Mouse (Mus musculus): Measurements from ENCODE around the gene Tmem203. TPM values are rescaled to one million over a fixed set of nuclear protein-coding genes. Genes with fewer than 3 reads are reported as not detected.
"Not testable (repeated sequence)": the region's sequence is repeated elsewhere in the genome, so short reads cannot be mapped to it uniquely, and the experiment has no call there.

Tmem203 gene
- polyA plus RNA-seq, 1 experiment from 2014 or later: 10.9 TPM

DNA sequence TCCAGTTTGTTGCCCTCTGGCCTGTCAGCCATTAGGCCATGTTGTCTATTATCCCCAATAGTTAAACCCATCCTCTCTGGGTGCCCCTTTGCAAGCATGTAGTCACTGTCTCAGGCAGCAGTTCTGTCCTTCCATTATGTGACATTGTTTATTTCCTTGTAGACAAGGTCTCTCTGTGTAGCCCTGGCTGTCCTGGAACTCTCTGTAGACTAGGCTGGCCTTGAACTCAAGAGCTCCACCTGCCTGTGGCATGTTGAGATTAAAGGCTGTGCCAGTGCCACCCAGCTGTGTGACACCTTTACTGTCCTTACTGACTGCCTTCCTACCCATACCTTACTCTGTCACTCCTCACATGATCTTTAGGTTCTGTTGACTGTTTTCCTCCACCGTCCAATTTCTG, 2.9 kb upstream of the Tmem203 start:
- Histone ChIP-seq H3K4me1 (ENCODE audit: control insufficient read depth, low read depth, low read length) (peaks cover 14% of the 10 kb centered on the region), H3K27me3 (ENCODE audit: control insufficient read depth, insufficient read depth, low read depth, low read length) (no peaks in the 10 kb centered on the region), H3K4me2 (ENCODE audit: low read depth, low read length) (no peak overlapping the region), H3K9me3 (replicated peaks; ENCODE audit: control insufficient read depth, low read length) (no peaks in the 10 kb centered on the region), H3K27ac (ENCODE audit: low read length) (no peak overlapping the region), H3K36me3 (ENCODE audit: control insufficient read depth, insufficient read depth) (peaks cover 15% of the 10 kb centered on the region), H3K9ac (ENCODE audit: low read depth, low read length) (no peak overlapping the region), H3K4me3 (ENCODE audit: low read depth, low read length) (no peak overlapping the region)
- WGBS (ENCODE audit: insufficient replicate concordance): 76% methylated on average over 1 of the region's 1 CpGs
- no peak for ATAC-seq (ENCODE audit: low read depth)

DNA sequence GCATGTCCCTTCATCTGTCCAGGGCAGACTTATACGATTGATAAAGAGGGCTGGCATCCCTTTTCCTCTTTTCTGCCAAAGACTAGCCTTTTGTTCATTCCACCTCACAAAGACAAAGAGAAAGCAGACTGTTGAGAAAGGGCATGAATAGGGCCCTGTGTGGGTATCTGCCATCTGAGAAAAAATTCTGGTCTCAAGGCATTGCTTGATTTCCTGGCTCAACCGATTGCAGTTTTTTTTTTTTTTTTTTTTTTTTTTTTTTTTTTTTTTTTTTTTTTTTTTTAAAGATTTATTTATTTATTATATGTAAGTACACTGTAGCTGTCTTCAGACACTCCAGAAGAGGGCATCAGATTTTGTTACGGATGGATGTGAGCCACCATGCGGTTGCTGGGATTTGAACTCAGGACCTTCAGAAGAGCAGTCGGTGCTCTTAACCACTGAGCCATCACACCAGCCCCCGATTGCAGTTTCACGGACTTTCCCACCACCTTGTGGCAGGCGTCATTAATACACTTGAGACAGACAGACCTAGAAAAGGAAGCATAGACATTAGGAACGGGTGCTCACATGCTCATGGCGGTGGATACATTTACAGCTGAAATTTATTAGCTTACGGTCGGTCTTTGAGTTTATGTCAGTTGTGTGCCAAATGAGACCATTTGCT, 1.3 kb downstream of the Tmem203 start:
- Histone ChIP-seq H3K4me3 (ENCODE audit: low read depth, low read length) (peak overlapping the region; percentile 100), H3K4me1 (ENCODE audit: control insufficient read depth, low read depth, low read length) (peaks cover 14% of the 10 kb centered on the region), H3K9ac (ENCODE audit: low read depth, low read length) (peak overlapping the region; percentile 91), H3K4me2 (ENCODE audit: low read depth, low read length) (peak overlapping the region; percentile 73)
- not testable (repeated sequence) for H3K27me3 ChIP-seq (ENCODE audit: control insufficient read depth, insufficient read depth, low read depth, low read length); H3K9me3 ChIP-seq (replicated peaks; ENCODE audit: control insufficient read depth, low read length); H3K36me3 ChIP-seq (ENCODE audit: control insufficient read depth, insufficient read depth); H3K27ac ChIP-seq (ENCODE audit: low read length); ATAC-seq (ENCODE audit: low read depth)
- WGBS (ENCODE audit: insufficient replicate concordance): 40% methylated on average over 11 of the region's 12 CpGs

DNA sequence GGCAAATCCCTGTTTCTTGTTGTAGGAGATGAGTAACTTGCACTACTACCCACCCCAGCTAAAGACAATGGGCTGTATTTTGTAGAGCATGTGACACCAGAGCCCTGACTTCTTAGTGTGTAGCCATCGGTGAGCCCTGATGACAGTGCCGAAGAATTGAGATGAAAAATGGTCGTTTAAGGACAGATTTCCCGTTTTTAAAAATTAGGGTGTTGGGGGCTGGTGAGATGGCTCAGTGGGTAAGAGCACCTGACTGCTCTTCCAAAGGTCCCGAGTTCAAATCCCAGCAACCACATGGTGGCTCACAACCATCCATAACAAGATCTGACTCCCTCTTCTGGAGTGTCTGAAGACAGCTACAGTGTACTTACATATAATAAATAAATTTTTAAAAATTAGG, 2.0 kb downstream of the Tmem203 start:
- not testable (repeated sequence) for H3K27me3 ChIP-seq (ENCODE audit: control insufficient read depth, insufficient read depth, low read depth, low read length); H3K4me2 ChIP-seq (ENCODE audit: low read depth, low read length); H3K9me3 ChIP-seq (replicated peaks; ENCODE audit: control insufficient read depth, low read length); H3K36me3 ChIP-seq (ENCODE audit: control insufficient read depth, insufficient read depth); ATAC-seq (ENCODE audit: low read depth); H3K27ac ChIP-seq (ENCODE audit: low read length); H3K4me3 ChIP-seq (ENCODE audit: low read depth, low read length); H3K9ac ChIP-seq (ENCODE audit: low read depth, low read length)
- peaks cover 19% of the 10 kb centered on the region for H3K4me1 ChIP-seq (ENCODE audit: control insufficient read depth, low read depth, low read length)
- 72% methylated on average over 5 of the region's 5 CpGs for WGBS (ENCODE audit: insufficient replicate concordance)

DNA sequence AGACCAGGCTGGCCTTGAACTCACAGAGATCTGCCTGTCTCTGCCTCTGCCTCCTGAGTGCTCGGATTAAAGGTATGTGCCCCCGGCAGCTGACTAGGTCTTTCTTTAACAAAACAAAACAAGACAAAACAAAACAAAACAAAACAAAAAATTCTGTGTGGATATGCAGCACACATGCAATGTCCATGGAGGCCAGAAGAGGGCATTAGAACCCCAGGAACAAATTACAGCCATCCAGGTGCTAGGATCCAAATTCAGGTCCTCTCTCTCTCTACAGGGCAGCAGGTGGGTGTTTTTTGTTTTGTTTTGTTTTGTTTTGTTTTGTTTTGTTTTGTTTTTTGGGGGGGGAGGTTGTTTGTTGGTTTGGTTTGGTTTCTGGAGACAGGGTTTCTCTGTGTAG, 3.6 kb downstream of the Tmem203 start:
- H3K9ac ChIP-seq (ENCODE audit: low read depth, low read length): no peak overlapping the region
- 38% methylated on average over 2 of the region's 2 CpGs for WGBS (ENCODE audit: insufficient replicate concordance)
- H3K36me3 ChIP-seq (ENCODE audit: control insufficient read depth, insufficient read depth): no peaks in the 10 kb centered on the region
- H3K4me3 ChIP-seq (ENCODE audit: low read depth, low read length): no peak overlapping the region
- H3K27me3 ChIP-seq (ENCODE audit: control insufficient read depth, insufficient read depth, low read depth, low read length): no peaks in the 10 kb centered on the region
- H3K9me3 ChIP-seq (replicated peaks; ENCODE audit: control insufficient read depth, low read length): no peaks in the 10 kb centered on the region
- ATAC-seq (ENCODE audit: low read depth): no peak
- peaks cover 28% of the 10 kb centered on the region for H3K4me1 ChIP-seq (ENCODE audit: control insufficient read depth, low read depth, low read length)
- H3K27ac ChIP-seq (ENCODE audit: low read length): no peak overlapping the region
- no peak overlapping the region for H3K4me2 ChIP-seq (ENCODE audit: low read depth, low read length)

DNA sequence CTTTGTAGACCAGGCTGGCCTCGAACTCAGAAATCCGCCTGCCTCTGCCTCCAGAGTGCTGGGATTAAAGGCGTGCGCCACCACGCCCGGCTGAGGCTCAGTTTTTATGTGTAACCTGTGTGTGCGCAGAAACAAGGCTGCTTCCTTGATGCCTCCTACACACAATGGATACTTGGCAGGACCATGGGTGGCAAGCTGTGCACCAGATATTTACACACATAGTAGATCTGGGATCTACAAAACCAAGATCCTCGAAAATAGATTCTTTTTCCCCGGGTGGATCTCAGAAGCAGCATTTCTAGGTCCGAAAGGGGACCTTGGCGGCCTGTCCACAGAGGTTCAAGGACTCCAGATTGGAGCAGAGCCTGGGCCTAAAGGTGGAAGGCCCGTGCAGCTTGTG, 6.6 kb downstream of the Tmem203 start:
- Histone ChIP-seq H3K36me3 (ENCODE audit: control insufficient read depth, insufficient read depth) (no peaks in the 10 kb centered on the region), H3K27me3 (ENCODE audit: control insufficient read depth, insufficient read depth, low read depth, low read length) (no peaks in the 10 kb centered on the region), H3K4me2 (ENCODE audit: low read depth, low read length) (peak overlapping the region; percentile 100), H3K27ac (ENCODE audit: low read length) (peak overlapping the region; percentile 68), H3K4me3 (ENCODE audit: low read depth, low read length) (peak overlapping the region; percentile 89), H3K4me1 (ENCODE audit: control insufficient read depth, low read depth, low read length) (peaks cover 43% of the 10 kb centered on the region), H3K9me3 (replicated peaks; ENCODE audit: control insufficient read depth, low read length) (no peaks in the 10 kb centered on the region), H3K9ac (ENCODE audit: low read depth, low read length) (peak overlapping the region; percentile 69)
- WGBS (ENCODE audit: insufficient replicate concordance): 44% methylated on average over 11 of the region's 12 CpGs
- peak; percentile 1 for ATAC-seq (ENCODE audit: low read depth)

DNA sequence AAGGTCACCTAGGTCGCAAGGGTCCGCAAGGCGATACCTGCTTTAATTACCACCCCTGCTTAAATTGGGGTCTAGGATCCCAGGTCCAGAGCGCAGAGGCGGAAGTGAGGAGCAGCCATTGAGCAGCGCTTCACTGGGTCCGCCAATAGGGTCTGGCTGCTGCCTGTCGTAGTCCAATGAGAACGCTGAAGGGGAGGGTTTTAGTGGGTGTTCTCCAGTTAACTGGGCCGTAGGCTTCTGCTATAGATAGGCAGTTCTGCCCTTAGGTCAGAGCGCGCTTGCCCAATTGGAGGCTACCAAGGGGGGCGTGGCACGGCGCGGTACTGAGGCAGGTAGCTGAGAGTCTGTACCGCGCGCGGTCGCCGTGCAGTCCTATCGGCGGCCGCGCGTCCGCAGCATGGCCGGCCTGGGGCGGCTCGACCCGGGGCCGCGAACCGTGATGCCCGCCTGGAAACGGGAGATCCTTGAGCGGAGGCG, 7.1 kb downstream of the Tmem203 start, which contains the start of gene Tprn:
Gene Tprn (plus strand): TSS at position 328 of the 477 bp plus-strand sequence.
- no peaks in the 10 kb centered on the region for H3K27me3 ChIP-seq (ENCODE audit: control insufficient read depth, insufficient read depth, low read depth, low read length)
- no peaks in the 10 kb centered on the region for H3K36me3 ChIP-seq (ENCODE audit: control insufficient read depth, insufficient read depth)
- peak within 1 kb of the TSS; percentile 81 for H3K9ac ChIP-seq (ENCODE audit: low read depth, low read length)
- H3K4me1 ChIP-seq (ENCODE audit: control insufficient read depth, low read depth, low read length): peaks cover 48% of the 10 kb centered on the region
- H3K27ac ChIP-seq (ENCODE audit: low read length): peak within 1 kb of the TSS; percentile 74
- ATAC-seq (ENCODE audit: low read depth): peak; percentile 98
- H3K4me3 ChIP-seq (ENCODE audit: low read depth, low read length): peak within 1 kb of the TSS; percentile 89
- peak within 1 kb of the TSS; percentile 100 for H3K4me2 ChIP-seq (ENCODE audit: low read depth, low read length)
- under 1% methylated on average over 39 of the region's 39 CpGs for WGBS (ENCODE audit: insufficient replicate concordance)
- H3K9me3 ChIP-seq (replicated peaks; ENCODE audit: control insufficient read depth, low read length): no peaks in the 10 kb centered on the region

DNA sequence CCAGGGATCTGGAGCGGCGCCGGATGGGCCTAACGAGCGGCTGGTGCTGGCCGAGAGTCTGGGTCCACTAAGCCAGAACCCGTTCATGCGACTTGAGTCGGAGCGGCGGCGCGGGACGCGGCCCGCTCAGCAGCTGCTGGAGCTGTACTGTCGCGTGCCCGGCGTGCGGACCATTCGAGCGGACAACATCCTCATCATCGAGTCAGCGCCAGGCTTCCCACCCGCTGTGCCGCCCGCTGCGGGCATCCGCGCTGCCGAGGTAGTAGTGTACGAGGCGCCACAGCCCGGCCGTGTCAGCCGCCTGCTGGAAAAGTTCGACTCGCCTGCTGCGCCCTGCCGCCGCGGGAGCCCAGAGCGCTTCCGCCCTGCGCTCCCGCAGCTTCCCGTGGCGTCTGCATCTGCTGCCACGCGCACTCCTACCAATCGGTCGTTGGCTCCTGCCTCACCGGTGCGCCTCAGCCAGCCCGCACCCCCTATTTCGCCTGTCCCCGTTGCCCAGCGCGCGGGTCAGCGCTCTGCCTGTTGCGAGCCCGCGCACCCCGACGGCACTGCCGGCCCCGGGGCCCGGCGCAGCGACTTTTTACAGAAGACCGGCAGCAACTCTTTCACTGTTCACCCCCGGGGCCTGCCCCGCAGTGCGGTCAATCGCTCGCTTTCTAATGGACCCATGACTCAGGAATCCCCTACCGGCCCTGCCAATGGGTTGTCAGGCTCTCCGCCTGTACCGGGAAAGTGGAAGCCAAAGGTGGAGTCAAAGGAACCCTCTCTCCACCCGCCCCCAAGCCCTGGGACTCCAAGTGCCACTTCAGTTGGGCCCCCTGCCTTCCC, 7.8 kb downstream of the Tmem203 start:
- H3K4me1 ChIP-seq (ENCODE audit: control insufficient read depth, low read depth, low read length): peaks cover 54% of the 10 kb centered on the region
- no peaks in the 10 kb centered on the region for H3K9me3 ChIP-seq (replicated peaks; ENCODE audit: control insufficient read depth, low read length)
- H3K36me3 ChIP-seq (ENCODE audit: control insufficient read depth, insufficient read depth): no peaks in the 10 kb centered on the region
- no peaks in the 10 kb centered on the region for H3K27me3 ChIP-seq (ENCODE audit: control insufficient read depth, insufficient read depth, low read depth, low read length)
- peak overlapping the region; percentile 74 for H3K27ac ChIP-seq (ENCODE audit: low read length)
- peak overlapping the region; percentile 81 for H3K9ac ChIP-seq (ENCODE audit: low read depth, low read length)
- under 1% methylated on average over 82 of the region's 82 CpGs for WGBS (ENCODE audit: insufficient replicate concordance)
- peak; percentile 14 for ATAC-seq (ENCODE audit: low read depth)
- peak overlapping the region; percentile 100 for H3K4me2 ChIP-seq (ENCODE audit: low read depth, low read length)
- H3K4me3 ChIP-seq (ENCODE audit: low read depth, low read length): peak overlapping the region; percentile 89

DNA sequence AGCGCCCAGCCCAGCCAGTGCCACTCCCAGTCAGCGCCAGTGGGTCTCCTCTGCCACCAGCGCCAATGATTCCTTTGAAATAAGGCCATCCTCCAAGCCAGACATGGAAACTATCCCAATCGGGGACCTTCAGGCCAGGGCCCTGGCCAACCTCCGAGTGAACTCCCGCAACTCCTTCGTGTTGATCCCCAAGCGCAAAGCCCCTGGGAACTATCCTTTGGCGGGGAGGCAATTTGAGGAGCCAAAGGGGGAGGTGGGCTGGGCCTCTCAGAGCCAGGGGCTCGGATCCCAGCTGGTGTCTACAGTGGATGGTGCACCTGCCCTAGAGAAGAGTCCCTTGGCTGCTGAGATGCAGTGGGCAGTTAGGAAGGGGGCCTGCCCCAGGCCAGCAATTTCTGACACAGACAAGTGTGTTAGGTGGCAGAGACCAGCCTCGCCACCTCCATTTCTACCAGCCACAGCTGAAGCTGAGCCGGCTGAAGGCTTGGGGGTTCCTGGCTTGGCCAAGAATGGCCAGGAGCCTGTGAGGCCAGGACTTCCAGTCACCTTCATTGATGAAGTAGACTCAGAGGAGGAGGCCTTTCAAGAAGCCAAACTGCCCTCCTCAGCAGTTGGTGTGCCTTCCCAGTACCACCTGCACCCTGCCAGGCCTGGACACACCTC, 8.5 kb downstream of the Tmem203 start:
- H3K4me3 ChIP-seq (ENCODE audit: low read depth, low read length): peak overlapping the region; percentile 89
- WGBS (ENCODE audit: insufficient replicate concordance): 29% methylated on average over 12 of the region's 12 CpGs
- H3K27ac ChIP-seq (ENCODE audit: low read length): no peak overlapping the region
- H3K9ac ChIP-seq (ENCODE audit: low read depth, low read length): peak overlapping the region; percentile 81
- H3K9me3 ChIP-seq (replicated peaks; ENCODE audit: control insufficient read depth, low read length): no peaks in the 10 kb centered on the region
- H3K36me3 ChIP-seq (ENCODE audit: control insufficient read depth, insufficient read depth): no peaks in the 10 kb centered on the region
- H3K4me2 ChIP-seq (ENCODE audit: low read depth, low read length): peak overlapping the region; percentile 100
- no peak for ATAC-seq (ENCODE audit: low read depth)
- H3K4me1 ChIP-seq (ENCODE audit: control insufficient read depth, low read depth, low read length): peaks cover 56% of the 10 kb centered on the region
- H3K27me3 ChIP-seq (ENCODE audit: control insufficient read depth, insufficient read depth, low read depth, low read length): no peaks in the 10 kb centered on the region

All from liver, embryonic 16.5 days (tissue).